Mouse (Mus musculus) intestine, postnatal 0 days (tissue): ENCODE results near the gene Xcl1. TPM values are rescaled to one million over a fixed set of nuclear protein-coding genes. Genes with fewer than 3 reads are reported as not detected.

Experiments
- ATAC-seq: fragments of 200-750 bp; cut with Nextera tagmentation; 2 replicates; pipeline ENCODE4 v1.8.0; 2017; ENCODE audit warnings: mild to moderate bottlenecking, moderate TSS enrichment, moderate library complexity
- H3K27ac ChIP-seq: fragments of 300-500 bp; sonication (generic); 2 replicates; pipeline ENCODE4 v1.5.1; 2014; ENCODE audit warnings: mild to moderate bottlenecking, low read depth, low read length, moderate library complexity
- H3K27me3 ChIP-seq: fragments of 300-500 bp; sonication (generic); replicated peaks from 2 replicates; pipeline ENCODE4 v1.6.1; 2014; ENCODE audit warnings: low read length, mixed read lengths; ENCODE audit not compliant: control insufficient read depth, insufficient read depth
- H3K36me3 ChIP-seq: fragments of 300-500 bp; sonication (generic); 2 replicates; pipeline ENCODE4 v1.6.1; 2014; ENCODE audit warnings: mild to moderate bottlenecking, moderate library complexity; ENCODE audit not compliant: control insufficient read depth, insufficient read depth
- H3K4me1 ChIP-seq: fragments of 300-500 bp; sonication (generic); replicated peaks from 2 replicates; pipeline ENCODE4 v1.6.1; 2014; ENCODE audit warnings: antibody characterized with exemption, low read length, mixed read lengths; ENCODE audit not compliant: control insufficient read depth, insufficient read depth
- H3K4me2 ChIP-seq: fragments of 300-500 bp; sonication (generic); replicated peaks from 2 replicates; pipeline ENCODE4 v1.6.1; 2014; ENCODE audit warnings: low read depth, mild to moderate bottlenecking, moderate library complexity
- H3K4me3 ChIP-seq: fragments of 300-500 bp; sonication (generic); 2 replicates; pipeline ENCODE4 v1.5.1; 2014; ENCODE audit warnings: low read depth, low read length
- H3K9ac ChIP-seq: fragments of 300-500 bp; sonication (generic); 2 replicates; pipeline ENCODE4 v1.6.1; 2014; ENCODE audit warnings: mild to moderate bottlenecking, low read depth, low read length
- H3K9me3 ChIP-seq: fragments of 300-500 bp; sonication (generic); 2 replicates; pipeline ENCODE4 v1.6.1; 2016; ENCODE audit warnings: mixed run types; ENCODE audit not compliant: control insufficient read depth
- CTCF ChIP-seq: sonication (generic); IDR thresholded peaks from 2 replicates; pipeline ENCODE4 v1.5.1; 2016; ENCODE audit warnings: low read depth, mild to moderate bottlenecking, control low read depth, antibody characterized with exemption, moderate library complexity
- WGBS: fragments of 180-500 bp; shearing (Covaris S2); extraction: QIAGEN DNeasy Blood & Tissue Kit; methylation state at CpG from one replicate; pipeline ENCODE4 v1.1.7; 2014; 5-methylcytosine and 5-hydroxymethylcytosine counted together
- polyA plus RNA-seq: library from polyadenylated mRNA; unstranded; fragments of >200 nt; fragmentation: Nextera tagmentation; extraction: Ambion mirVana; gene quantifications from 2 replicates; pipeline ENCODE4 v1.2.1, GENCODE M21; 2015

Gene Xcl1
- polyA plus RNA-seq, 1 experiment from 2014 or later = not detected

GRCm38 (mm10) chr1:164887775-164888174 is 47.6 kb downstream of the Xcl1 start:
- TF ChIP-seq CTCF = no peak
- 68% methylated on average over 2 of the region's 2 CpGs for WGBS
- no peak for ATAC-seq
- H3K4me3 ChIP-seq = no peak overlapping the region
- no peak overlapping the region for H3K9ac ChIP-seq
- H3K27ac ChIP-seq = no peak overlapping the region
- H3K4me1 ChIP-seq = no peaks in the 10 kb centered on the region
- no peaks in the 10 kb centered on the region for H3K9me3 ChIP-seq
- no peaks in the 10 kb centered on the region for H3K36me3 ChIP-seq
- H3K27me3 ChIP-seq = no peaks in the 10 kb centered on the region
- no peak overlapping the region for H3K4me2 ChIP-seq

GRCm38 (mm10) chr1:164881891-164882290 is 53.4 kb downstream of the Xcl1 start:
- Histone ChIP-seq H3K4me1 (no peaks in the 10 kb centered on the region), H3K27me3 (no peaks in the 10 kb centered on the region), H3K9ac (no peak overlapping the region), H3K4me3 (no peak overlapping the region), H3K36me3 (no peaks in the 10 kb centered on the region), H3K9me3 (no peaks in the 10 kb centered on the region), H3K4me2 (no peak overlapping the region), H3K27ac (no peak overlapping the region)
- no peak for TF ChIP-seq CTCF
- ATAC-seq = no peak
- WGBS = 65% methylated on average over 3 of the region's 3 CpGs

Other genes starting within 250 kb of the Xcl1 start
- 22.6 and 27.9 TPM in 2 replicates for gene Dpt, start 138.9 kb downstream of the Xcl1 start, polyA plus RNA-seq
- 0.05 TPM in 1 of 2 replicates, not detected in the other for gene Tbx19, start 225.2 kb upstream of the Xcl1 start, polyA plus RNA-seq